Mouse (Mus musculus) liver, embryonic 13.5 days (tissue): ENCODE measurements around the gene Plxdc1. TPM values are rescaled to one million over a fixed set of nuclear protein-coding genes. Genes with fewer than 3 reads are reported as not detected.

Experiments used
- ATAC-seq: fragments of 200-750 bp; cut with Nextera tagmentation; 2 replicates; pipeline ENCODE4 v1.8.0; 2017; ENCODE audit warnings: low read depth, mild to moderate bottlenecking, moderate number of reproducible peaks, moderate library complexity
- DNase-seq: peaks from one replicate; pipeline ENCODE4 v3.0.0; 2022
- H3K27ac ChIP-seq: fragments of 300-500 bp; sonication (generic); 2 replicates; pipeline ENCODE4 v1.5.1; 2015; ENCODE audit warnings: moderate library complexity, mild to moderate bottlenecking, inconsistent platforms
- H3K27me3 ChIP-seq: fragments of 300-500 bp; sonication (generic); 2 replicates; pipeline ENCODE4 v1.6.1; 2015; ENCODE audit warnings: mild to moderate bottlenecking, inconsistent platforms
- H3K36me3 ChIP-seq: fragments of 300-500 bp; sonication (generic); 2 replicates; pipeline ENCODE4 v1.6.1; 2015; ENCODE audit warnings: mild to moderate bottlenecking, inconsistent platforms
- H3K4me1 ChIP-seq: fragments of 300-500 bp; sonication (generic); replicated peaks from 2 replicates; pipeline ENCODE4 v1.6.1; 2015; ENCODE audit warnings: inconsistent platforms
- H3K4me2 ChIP-seq: fragments of 300-500 bp; sonication (generic); 2 replicates; pipeline ENCODE4 v1.6.1; 2015; ENCODE audit warnings: inconsistent platforms, mild to moderate bottlenecking, moderate library complexity
- H3K4me3 ChIP-seq: fragments of 300-500 bp; sonication (generic); replicated peaks from 2 replicates; pipeline ENCODE4 v1.5.1; 2015; ENCODE audit warnings: mild to moderate bottlenecking, inconsistent platforms
- H3K9ac ChIP-seq: fragments of 300-500 bp; sonication (generic); 2 replicates; pipeline ENCODE4 v1.6.1; 2015; ENCODE audit warnings: mild to moderate bottlenecking, inconsistent platforms
- H3K9me3 ChIP-seq: fragments of 300-500 bp; sonication (generic); replicated peaks from 2 replicates; pipeline ENCODE4 v1.6.1; 2016; ENCODE audit warnings: inconsistent platforms
- whole genome bisulfite sequencing: fragments of 180-500 bp; shearing (Covaris S2); methylation state at CpG from one replicate; pipeline ENCODE4 v1.1.7; 2015; ENCODE audit not compliant: insufficient replicate concordance; 5-methylcytosine and 5-hydroxymethylcytosine counted together
- polyA plus RNA-seq: library from polyadenylated mRNA; unstranded; fragments of >200 nt; fragmentation: Nextera tagmentation; extraction: Ambion mirVana; gene quantifications from 2 replicates; pipeline ENCODE4 v1.2.1, GENCODE M21; 2015

The Plxdc1 gene
- polyA plus RNA-seq, 1 experiment from 2014 or later: 0.58 TPM

GRCm38 (mm10) chr11:97983983-97984382 is 2.3 kb downstream of the Plxdc1 start:
- Histone ChIP-seq H3K27me3 (peaks cover 60% of the 10 kb centered on the region), H3K27ac (no peak overlapping the region), H3K9ac (no peak overlapping the region), H3K36me3 (no peaks in the 10 kb centered on the region), H3K4me1 (peaks cover 24% of the 10 kb centered on the region), H3K9me3 (no peaks in the 10 kb centered on the region), H3K4me2 (no peak overlapping the region), H3K4me3 (no peak overlapping the region)
- 70% methylated on average over 1 of the region's 1 CpGs for WGBS
- ATAC-seq (no peak), DNase-seq (no peak)

GRCm38 (mm10) chr11:97983506-97983905 is 2.7 kb downstream of the Plxdc1 start:
- H3K36me3 ChIP-seq: no peaks in the 10 kb centered on the region
- H3K9ac ChIP-seq: no peak overlapping the region
- DNase-seq: no peak
- WGBS: 69% methylated on average over 3 of the region's 3 CpGs
- H3K4me1 ChIP-seq: peaks cover 23% of the 10 kb centered on the region
- H3K4me2 ChIP-seq: no peak overlapping the region
- H3K27ac ChIP-seq: no peak overlapping the region
- ATAC-seq: no peak
- peaks cover 60% of the 10 kb centered on the region for H3K27me3 ChIP-seq
- H3K9me3 ChIP-seq: no peaks in the 10 kb centered on the region
- no peak overlapping the region for H3K4me3 ChIP-seq

GRCm38 (mm10) chr11:97982721-97983120 is 3.5 kb downstream of the Plxdc1 start:
- Histone ChIP-seq H3K4me2 (no peak overlapping the region), H3K36me3 (no peaks in the 10 kb centered on the region), H3K27me3 (peaks cover 62% of the 10 kb centered on the region), H3K27ac (no peak overlapping the region), H3K4me3 (no peak overlapping the region), H3K4me1 (peaks cover 20% of the 10 kb centered on the region), H3K9me3 (no peaks in the 10 kb centered on the region), H3K9ac (no peak overlapping the region)
- 69% methylated on average over 9 of the region's 9 CpGs for WGBS
- ATAC-seq (no peak), DNase-seq (no peak)

GRCm38 (mm10) chr11:97980531-97980966 is 5.7 kb downstream of the Plxdc1 start:
- H3K4me1 ChIP-seq: no peaks in the 10 kb centered on the region
- H3K27me3 ChIP-seq: peaks cover 47% of the 10 kb centered on the region
- no peak for ATAC-seq
- no peak overlapping the region for H3K27ac ChIP-seq
- H3K4me2 ChIP-seq: no peak overlapping the region
- H3K36me3 ChIP-seq: no peaks in the 10 kb centered on the region
- no peak overlapping the region for H3K4me3 ChIP-seq
- no peak overlapping the region for H3K9ac ChIP-seq
- 64% methylated on average over 9 of the region's 9 CpGs for WGBS
- no peaks in the 10 kb centered on the region for H3K9me3 ChIP-seq
- no peak for DNase-seq

- H3K27ac ChIP-seq: no peak overlapping the region
- H3K27me3 ChIP-seq: peaks cover 41% of the 10 kb centered on the region
- H3K9ac ChIP-seq: no peak overlapping the region
- DNase-seq (no peak), ATAC-seq (no peak)
- H3K4me1 ChIP-seq: no peaks in the 10 kb centered on the region
- no peaks in the 10 kb centered on the region for H3K36me3 ChIP-seq
- WGBS: 60% methylated on average over 10 of the region's 10 CpGs
- H3K9me3 ChIP-seq: no peaks in the 10 kb centered on the region
- no peak overlapping the region for H3K4me3 ChIP-seq
- H3K4me2 ChIP-seq: no peak overlapping the region
Observed at GRCm38 (mm10) chr11:97979824-97980495, 6.3 kb downstream of the Plxdc1 start.

- H3K4me3 ChIP-seq: no peak overlapping the region
- no peak for ATAC-seq
Observed at GRCm38 (mm10) chr11:97978392-97978791, 7.9 kb downstream of the Plxdc1 start.

GRCm38 (mm10) chr11:97977797-97978196 is 8.4 kb downstream of the Plxdc1 start:
- Histone ChIP-seq H3K27me3 (peaks cover 25% of the 10 kb centered on the region), H3K4me2 (no peak overlapping the region), H3K9me3 (no peaks in the 10 kb centered on the region), H3K9ac (no peak overlapping the region), H3K36me3 (no peaks in the 10 kb centered on the region), H3K27ac (no peak overlapping the region), H3K4me3 (no peak overlapping the region), H3K4me1 (no peaks in the 10 kb centered on the region)
- ATAC-seq (no peak), DNase-seq (no peak)
- WGBS: 46% methylated on average over 5 of the region's 5 CpGs

More at GRCm38 (mm10) chr11:97978392-97978791, 7.9 kb downstream of the Plxdc1 start:
- Histone ChIP-seq H3K4me1 (no peaks in the 10 kb centered on the region), H3K36me3 (no peaks in the 10 kb centered on the region), H3K27ac (no peak overlapping the region), H3K9ac (no peak overlapping the region), H3K27me3 (peaks cover 25% of the 10 kb centered on the region), H3K4me2 (no peak overlapping the region), H3K9me3 (no peaks in the 10 kb centered on the region)
- 73% methylated on average over 13 of the region's 13 CpGs for WGBS
- DNase-seq: no peak

- Histone ChIP-seq H3K4me2 (no peak overlapping the region), H3K4me3 (no peak overlapping the region), H3K27ac (no peak overlapping the region), H3K9me3 (no peaks in the 10 kb centered on the region), H3K36me3 (no peaks in the 10 kb centered on the region), H3K4me1 (no peaks in the 10 kb centered on the region), H3K9ac (no peak overlapping the region), H3K27me3 (peaks cover 18% of the 10 kb centered on the region; the same call in 1 of the 2 replicates)
- WGBS: 61% methylated on average over 5 of the region's 5 CpGs
- ATAC-seq: no peak
- no peak for DNase-seq
Observed at GRCm38 (mm10) chr11:97974746-97975145, 11.5 kb downstream of the Plxdc1 start.

GRCm38 (mm10) chr11:97974141-97974540 is 12.1 kb downstream of the Plxdc1 start:
- Histone ChIP-seq H3K4me2 (no peak overlapping the region), H3K27me3 (peaks cover 13% of the 10 kb centered on the region; the same call in 1 of the 2 replicates), H3K4me3 (no peak overlapping the region), H3K9me3 (no peaks in the 10 kb centered on the region), H3K36me3 (no peaks in the 10 kb centered on the region), H3K9ac (no peak overlapping the region), H3K27ac (no peak overlapping the region), H3K4me1 (no peaks in the 10 kb centered on the region)
- WGBS: 78% methylated on average over 5 of the region's 5 CpGs
- no peak for ATAC-seq
- no peak for DNase-seq

- no peak overlapping the region for H3K4me2 ChIP-seq
- peaks cover 16% of the 10 kb centered on the region; the same call in 1 of the 2 replicates for H3K27me3 ChIP-seq
- no peak overlapping the region for H3K9ac ChIP-seq
- ATAC-seq (no peak), DNase-seq (no peak)
- no peaks in the 10 kb centered on the region for H3K36me3 ChIP-seq
- WGBS: 64% methylated on average over 2 of the region's 2 CpGs
- H3K27ac ChIP-seq: no peak overlapping the region
- H3K9me3 ChIP-seq: no peaks in the 10 kb centered on the region
- no peak overlapping the region for H3K4me3 ChIP-seq
- no peaks in the 10 kb centered on the region for H3K4me1 ChIP-seq
Observed at GRCm38 (mm10) chr11:97972434-97972833, 13.8 kb downstream of the Plxdc1 start.

GRCm38 (mm10) chr11:97971232-97971631 is 15.0 kb downstream of the Plxdc1 start:
- H3K4me1 ChIP-seq: no peaks in the 10 kb centered on the region
- H3K36me3 ChIP-seq: no peaks in the 10 kb centered on the region
- H3K27me3 ChIP-seq: peaks cover 27% of the 10 kb centered on the region
- H3K4me3 ChIP-seq: no peak overlapping the region
- WGBS: 26% methylated on average over 7 of the region's 7 CpGs
- H3K27ac ChIP-seq: no peak overlapping the region
- H3K9ac ChIP-seq: no peak overlapping the region
- DNase-seq: no peak
- no peak overlapping the region for H3K4me2 ChIP-seq
- no peaks in the 10 kb centered on the region for H3K9me3 ChIP-seq
- no peak for ATAC-seq

GRCm38 (mm10) chr11:97970771-97971170 is 15.5 kb downstream of the Plxdc1 start:
- H3K4me1 ChIP-seq: no peaks in the 10 kb centered on the region
- WGBS: 71% methylated on average over 7 of the region's 7 CpGs
- H3K4me3 ChIP-seq: no peak overlapping the region
- no peak for DNase-seq
- no peak overlapping the region for H3K4me2 ChIP-seq
- no peak for ATAC-seq
- H3K9ac ChIP-seq: no peak overlapping the region
- H3K27ac ChIP-seq: no peak overlapping the region
- H3K9me3 ChIP-seq: no peaks in the 10 kb centered on the region
- H3K36me3 ChIP-seq: no peaks in the 10 kb centered on the region
- H3K27me3 ChIP-seq: peaks cover 28% of the 10 kb centered on the region
